Mouse (Mus musculus) CH12.LX (cell line): ENCODE results near the gene Stk40.

Experiments used
- CTCF ChIP-seq, 2 experiments: IDR thresholded peaks in 1 of 2; conservative IDR thresholded peaks in 1 of 2; 2 replicates each; pipeline ENCODE4 v1.5.1; 2011 to 2012; ENCODE audit warnings: low read depth in 2 of 2, low read length in 2 of 2, improper control_type of control experiment in 1 of 2, inconsistent platforms in 1 of 2, mild to moderate bottlenecking in 1 of 2, moderate library complexity in 1 of 2
- ELF1 ChIP-seq: IDR thresholded peaks from 2 replicates; pipeline ENCODE4 v1.6.1; 2014; ENCODE audit warnings: low read depth, mild to moderate bottlenecking, inconsistent platforms, low read length, improper control_type of control experiment
- EP300 ChIP-seq: IDR thresholded peaks from 2 replicates; pipeline ENCODE4 v1.6.1; 2011; ENCODE audit warnings: low read length, improper control_type of control experiment
- POLR2A ChIP-seq: IDR thresholded peaks from 2 replicates; pipeline ENCODE4 v1.6.1; 2011; ENCODE audit warnings: low read depth, mild to moderate bottlenecking, improper control_type of control experiment, low read length
- SIN3A ChIP-seq: IDR thresholded peaks from 2 replicates; pipeline ENCODE4 v1.6.1; 2012; ENCODE audit warnings: low read length, improper control_type of control experiment, inconsistent platforms
- UBTF ChIP-seq: IDR thresholded peaks from 2 replicates; pipeline ENCODE4 v1.6.1; 2012; ENCODE audit warnings: low read depth, mild to moderate bottlenecking, inconsistent platforms, low read length, improper control_type of control experiment, moderate library complexity
- USF1 ChIP-seq: IDR thresholded peaks from 2 replicates; pipeline ENCODE4 v1.6.1; 2014; ENCODE audit warnings: low read depth, mild to moderate bottlenecking, inconsistent platforms, low read length, improper control_type of control experiment

GRCm38 (mm10) chr4:126117116-126117515, 13.4 kb downstream of the Stk40 start:
- TF ChIP-seq USF1 (no peak), UBTF (no peak), CTCF (conservative IDR thresholded peaks at IDR 0.05 in 1 of 2, IDR thresholded peaks at IDR 0.05 in 1 of 2; ENCODE audit: low read depth in 2 of 2, low read length in 2 of 2) (no peak), SIN3A (no peak), ELF1 (no peak), POLR2A (no peak), EP300 (no peak)
